Mouse (Mus musculus): Measurements from ENCODE around the gene Olfr1033.
"Not testable (repeated sequence)": the region's sequence is repeated elsewhere in the genome, so short reads cannot be mapped to it uniquely, and the experiment has no call there.

- TF ChIP-seq GATA1 (IDR thresholded peaks at IDR 0.05; ENCODE audit: borderline replicate concordance, low read length); FLI1 (IDR thresholded peaks at IDR 0.05; ENCODE audit: low read length): not testable (repeated sequence)
These were observed at the start of gene Olfr1033 for GRCm38 (mm10) chr2:86020406-86020805.

Data from megakaryocyte, embryonic 14.5 days (primary cell).